Mouse (Mus musculus) CH12.LX (cell line): ENCODE measurements around the gene Erh.

Experiments used
- HCFC1 ChIP-seq: IDR thresholded peaks from 2 replicates; pipeline ENCODE4 v1.6.1; 2012; ENCODE audit warnings: low read depth, mild to moderate bottlenecking, inconsistent platforms, low read length, improper control_type of control experiment
- POLR2A ChIP-seq: IDR thresholded peaks from 2 replicates; pipeline ENCODE4 v1.6.1; 2011; ENCODE audit warnings: low read depth, mild to moderate bottlenecking, improper control_type of control experiment, low read length

DNA sequence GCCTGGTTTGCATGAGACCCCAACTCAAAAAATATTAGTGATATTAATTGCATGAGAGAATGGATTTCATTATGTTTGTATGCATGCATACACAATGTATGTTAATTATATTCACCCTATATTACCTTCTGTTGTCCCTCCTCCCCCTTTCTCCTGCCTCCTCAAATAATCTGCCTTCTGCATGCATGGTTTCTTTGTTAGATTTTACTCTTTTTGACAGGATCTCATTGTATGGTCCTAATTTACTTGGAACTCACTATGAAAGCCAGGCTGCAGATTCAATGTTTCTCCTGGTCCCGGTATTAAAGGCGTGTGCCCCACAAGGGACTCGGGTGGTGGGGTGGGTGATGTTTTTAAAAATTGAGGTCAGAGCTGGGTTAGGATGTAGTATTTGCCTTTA, 40.2 kb upstream of the Erh start:
- TF ChIP-seq HCFC1 (no peak), POLR2A (no peak)
